Mouse (Mus musculus) megakaryocyte, embryonic 14.5 days (primary cell): Measurements from ENCODE around the gene S1pr5.

ENCODE experiments used
- FLI1 ChIP-seq: IDR thresholded peaks from 2 replicates; pipeline ENCODE4 v1.6.1; 2012; ENCODE audit warnings: low read length, inconsistent platforms, mixed read lengths
- GATA1 ChIP-seq: IDR thresholded peaks from 3 replicates; pipeline ENCODE4 v1.6.1; 2012; ENCODE audit warnings: mixed read lengths, low read length, inconsistent platforms, borderline replicate concordance

GRCm38 (mm10) chr9:21244428-21245112 is 3.7 kb downstream of the S1pr5 start:
- TF ChIP-seq GATA1, result no peak
- no peak for TF ChIP-seq FLI1
